Mouse (Mus musculus) limb, embryonic 12.5 days (tissue): ENCODE measurements around the gene Rdh1. TPM values are rescaled to one million over a fixed set of nuclear protein-coding genes. Genes with fewer than 3 reads are reported as not detected.
"Not testable (repeated sequence)": the region's sequence is repeated elsewhere in the genome, so short reads cannot be mapped to it uniquely, and the experiment has no call there.

Experiments used
- ATAC-seq: fragments of 200-750 bp; cut with Nextera tagmentation; 2 replicates; pipeline ENCODE4 v1.8.0; 2017; ENCODE audit warnings: low read depth, moderate TSS enrichment; ENCODE audit not compliant: insufficient number of reproducible peaks, insufficient read depth, low FRiP score, low TSS enrichment
- H3K27ac ChIP-seq: fragments of 300-500 bp; sonication (generic); 2 replicates; pipeline ENCODE4 v1.5.1; 2016; ENCODE audit warnings: mild to moderate bottlenecking, moderate library complexity
- H3K27me3 ChIP-seq: fragments of 300-500 bp; sonication (generic); 2 replicates; pipeline ENCODE4 v1.6.1; 2016; ENCODE audit warnings: mild to moderate bottlenecking, moderate library complexity
- H3K36me3 ChIP-seq: fragments of 300-500 bp; sonication (generic); 2 replicates; pipeline ENCODE4 v1.6.1; 2016; ENCODE audit warnings: mild to moderate bottlenecking, moderate library complexity
- H3K4me1 ChIP-seq: fragments of 300-500 bp; sonication (generic); replicated peaks from 2 replicates; pipeline ENCODE4 v1.6.1; 2016
- H3K4me2 ChIP-seq: fragments of 300-500 bp; sonication (generic); 2 replicates; pipeline ENCODE4 v1.6.1; 2016; ENCODE audit warnings: mild to moderate bottlenecking, moderate library complexity
- H3K4me3 ChIP-seq: fragments of 300-500 bp; sonication (generic); replicated peaks from 2 replicates; pipeline ENCODE4 v1.5.1; 2016; ENCODE audit warnings: mild to moderate bottlenecking
- H3K9ac ChIP-seq: fragments of 300-500 bp; sonication (generic); replicated peaks from 2 replicates; pipeline ENCODE4 v1.6.1; 2016; ENCODE audit warnings: mild to moderate bottlenecking, moderate library complexity
- H3K9me3 ChIP-seq: fragments of 300-500 bp; sonication (generic); 2 replicates; pipeline ENCODE4 v1.6.1; 2016; ENCODE audit warnings: mild to moderate bottlenecking, moderate library complexity
- WGBS: fragments of 180-500 bp; shearing (Covaris S2); methylation state at CpG from one replicate; pipeline ENCODE4 v1.1.7; 2016; 5-methylcytosine and 5-hydroxymethylcytosine counted together
- polyA plus RNA-seq: library from polyadenylated mRNA; unstranded; fragments of >200 nt; fragmentation: Nextera tagmentation; extraction: Ambion mirVana; gene quantifications from 2 replicates; pipeline ENCODE4 v1.2.1, GENCODE M21; 2016

The Rdh1 gene
- polyA plus RNA-seq, 1 experiment from 2014 or later: not detected

GRCm38 (mm10) chr10:127782321-127782720 lies 22.8 kb downstream of the Rdh1 start:
- ATAC-seq, H3K27ac ChIP-seq, H3K9ac ChIP-seq, H3K4me2 ChIP-seq, H3K36me3 ChIP-seq, H3K4me3 ChIP-seq, H3K9me3 ChIP-seq, H3K4me1 ChIP-seq, H3K27me3 ChIP-seq: not testable (repeated sequence)
- 94% methylated on average over 17 of the region's 17 CpGs for WGBS

- H3K4me2 ChIP-seq: not testable (repeated sequence)
- 89% methylated on average over 1 of the region's 1 CpGs for whole genome bisulfite sequencing
Measured at GRCm38 (mm10) chr10:127785411-127785810, 25.9 kb downstream of the Rdh1 start.

GRCm38 (mm10) chr10:127799295-127799694 lies 39.8 kb downstream of the Rdh1 start:
- peaks cover 4% of the 10 kb centered on the region; the same call in 1 of the 2 replicates for H3K9me3 ChIP-seq
- WGBS: 77% methylated on average over 1 of the region's 1 CpGs
- H3K9ac ChIP-seq: no peak overlapping the region
- ATAC-seq: no peak
- H3K27ac ChIP-seq: no peak overlapping the region
- H3K4me1 ChIP-seq: no peaks in the 10 kb centered on the region
- no peaks in the 10 kb centered on the region for H3K27me3 ChIP-seq
- no peak overlapping the region for H3K4me2 ChIP-seq
- no peaks in the 10 kb centered on the region for H3K36me3 ChIP-seq
- no peak overlapping the region for H3K4me3 ChIP-seq

More at GRCm38 (mm10) chr10:127785411-127785810, 25.9 kb downstream of the Rdh1 start:
- not testable (repeated sequence) for H3K9me3 ChIP-seq, H3K36me3 ChIP-seq, H3K9ac ChIP-seq, H3K4me3 ChIP-seq, H3K27me3 ChIP-seq, H3K27ac ChIP-seq, ATAC-seq, H3K4me1 ChIP-seq

- H3K36me3 ChIP-seq: no peaks in the 10 kb centered on the region
- H3K9me3 ChIP-seq: peaks cover 4% of the 10 kb centered on the region; the same call in 1 of the 2 replicates
- no peak within 1 kb of the TSS for H3K4me2 ChIP-seq
- no peak within 1 kb of the TSS for H3K9ac ChIP-seq
- no peak within 1 kb of the TSS for H3K27ac ChIP-seq
- ATAC-seq: no peak
- H3K27me3 ChIP-seq: no peaks in the 10 kb centered on the region
- WGBS: 87% methylated on average over 6 of the region's 6 CpGs
- H3K4me3 ChIP-seq: no peak within 1 kb of the TSS
- H3K4me1 ChIP-seq: no peaks in the 10 kb centered on the region
Measured at GRCm38 (mm10) chr10:127800891-127801290, 41.4 kb downstream of the Rdh1 start, which contains the start of gene Rdh16. Gene Rdh16 (plus strand): TSS chr10:127801152.

- peaks cover 3% of the 10 kb centered on the region; the same call in 1 of the 2 replicates for H3K9me3 ChIP-seq
- H3K9ac ChIP-seq: no peak overlapping the region
- no peak for ATAC-seq
- H3K27ac ChIP-seq: no peak overlapping the region
- H3K36me3 ChIP-seq: no peaks in the 10 kb centered on the region
- no peaks in the 10 kb centered on the region for H3K4me1 ChIP-seq
- H3K27me3 ChIP-seq: no peaks in the 10 kb centered on the region
- 79% methylated on average over 2 of the region's 2 CpGs for WGBS
- no peak overlapping the region for H3K4me3 ChIP-seq
- no peak overlapping the region for H3K4me2 ChIP-seq
Measured at GRCm38 (mm10) chr10:127801612-127802011, 42.1 kb downstream of the Rdh1 start.

GRCm38 (mm10) chr10:127802236-127802635 lies 42.7 kb downstream of the Rdh1 start:
- Histone ChIP-seq H3K27me3 (no peaks in the 10 kb centered on the region), H3K4me3 (no peak overlapping the region), H3K4me2 (no peak overlapping the region), H3K9ac (no peak overlapping the region), H3K4me1 (no peaks in the 10 kb centered on the region), H3K9me3 (no peaks in the 10 kb centered on the region), H3K27ac (no peak overlapping the region), H3K36me3 (no peaks in the 10 kb centered on the region)
- 83% methylated on average over 5 of the region's 5 CpGs for WGBS
- ATAC-seq: no peak

- Histone ChIP-seq H3K4me2 (no peak overlapping the region), H3K27ac (no peak overlapping the region), H3K9me3 (no peaks in the 10 kb centered on the region), H3K9ac (no peak overlapping the region), H3K27me3 (no peaks in the 10 kb centered on the region), H3K4me1 (no peaks in the 10 kb centered on the region), H3K36me3 (no peaks in the 10 kb centered on the region), H3K4me3 (no peak overlapping the region)
- WGBS: 74% methylated on average over 7 of the region's 7 CpGs
- no peak for ATAC-seq
Measured at GRCm38 (mm10) chr10:127804416-127804815, 44.9 kb downstream of the Rdh1 start.

GRCm38 (mm10) chr10:127815888-127816287 lies 56.4 kb downstream of the Rdh1 start:
- Histone ChIP-seq H3K27ac (no peak overlapping the region), H3K4me3 (no peak overlapping the region), H3K4me2 (no peak overlapping the region), H3K36me3 (no peaks in the 10 kb centered on the region), H3K27me3 (no peaks in the 10 kb centered on the region), H3K4me1 (no peaks in the 10 kb centered on the region), H3K9ac (no peak overlapping the region), H3K9me3 (peaks cover 11% of the 10 kb centered on the region; the same call in 1 of the 2 replicates)
- ATAC-seq: no peak

GRCm38 (mm10) chr10:127817268-127817910 lies 57.9 kb downstream of the Rdh1 start:
- not testable (repeated sequence) for H3K9ac ChIP-seq, H3K4me1 ChIP-seq, H3K4me2 ChIP-seq, H3K4me3 ChIP-seq, ATAC-seq, H3K27me3 ChIP-seq, H3K36me3 ChIP-seq, H3K27ac ChIP-seq
- WGBS: 71% methylated on average over 4 of the region's 4 CpGs
- H3K9me3 ChIP-seq: peaks cover 12% of the 10 kb centered on the region; the same call in 1 of the 2 replicates

Other genes with a start within 250 kb of the Rdh1 start
- gene Ndufa4l2, start 244.8 kb upstream of the Rdh1 start, polyA plus RNA-seq: 0.60 and 1.6 TPM in 2 replicates
- 96.8 and 98.1 TPM in 2 replicates for gene Shmt2, start 237.3 kb upstream of the Rdh1 start, polyA plus RNA-seq
- gene Nxph4, start 225.2 kb upstream of the Rdh1 start, polyA plus RNA-seq: 4.2 and 6.3 TPM in 2 replicates
- gene Lrp1, start 138.6 kb upstream of the Rdh1 start, polyA plus RNA-seq: 87.6 and 94.7 TPM in 2 replicates
- 8.7 and 12.1 TPM in 2 replicates for gene Stat6, start 116.7 kb upstream of the Rdh1 start, polyA plus RNA-seq
- gene Nemp1, start 92.8 kb upstream of the Rdh1 start, polyA plus RNA-seq: 12.6 and 13.5 TPM in 2 replicates
- gene Nab2, start 91.2 kb upstream of the Rdh1 start, polyA plus RNA-seq: 15.3 and 19.1 TPM in 2 replicates
- gene Myo1a, start 54.6 kb upstream of the Rdh1 start, polyA plus RNA-seq: 0.33 and 0.59 TPM in 2 replicates
- gene Tac2, start 35.2 kb upstream of the Rdh1 start, polyA plus RNA-seq: 1.1 and 1.8 TPM in 2 replicates
- 4.3 and 4.6 TPM in 2 replicates for gene Zbtb39, start 20.2 kb upstream of the Rdh1 start, polyA plus RNA-seq
- gene Gpr182, start 8.0 kb upstream of the Rdh1 start, polyA plus RNA-seq: 0.49 and 0.59 TPM in 2 replicates
- gene Rdh16f1, start 66 bp downstream of the Rdh1 start, polyA plus RNA-seq: 0.16 TPM in 1 of 2 replicates, not detected in the other
- gene Rdh9, start 16.7 kb downstream of the Rdh1 start, polyA plus RNA-seq: 0.15 TPM in 1 of 2 replicates, not detected in the other
- gene Rdh16, start 41.4 kb downstream of the Rdh1 start, polyA plus RNA-seq: not detected in 2 replicates
- not detected in 2 replicates for gene Rdh19, start 90.2 kb downstream of the Rdh1 start, polyA plus RNA-seq
- gene Rdh16f2, start 106.8 kb downstream of the Rdh1 start, polyA plus RNA-seq: not detected in 2 replicates
- not detected in 2 replicates for gene Rdh7, start 129.1 kb downstream of the Rdh1 start, polyA plus RNA-seq
- gene Sdr9c7, start 138.8 kb downstream of the Rdh1 start, polyA plus RNA-seq: not detected in 2 replicates
- not detected in 2 replicates for gene Hsd17b6, start 247.9 kb downstream of the Rdh1 start, polyA plus RNA-seq